Mouse (Mus musculus) midbrain, embryonic 16.5 days (tissue): ENCODE results near the gene Fgfr2. TPM values are rescaled to one million over a fixed set of nuclear protein-coding genes. Genes with fewer than 3 reads are reported as not detected.
A peak's percentile ranks its signal among the peaks of the same experiment; 100 is the strongest.

Experiments
- ATAC-seq: fragments of 200-750 bp; cut with Nextera tagmentation; 2 replicates; pipeline ENCODE4 v1.8.0; 2017; ENCODE audit warnings: moderate TSS enrichment
- H3K27ac ChIP-seq: fragments of 300-500 bp; sonication (generic); 2 replicates; pipeline ENCODE4 v1.5.1; 2014; ENCODE audit warnings: mild to moderate bottlenecking, low read length, mixed read lengths
- H3K27me3 ChIP-seq: fragments of 300-500 bp; sonication (generic); 2 replicates; pipeline ENCODE4 v1.6.1; 2014; ENCODE audit warnings: low read depth, low read length, mixed read lengths; ENCODE audit not compliant: control insufficient read depth, insufficient read depth
- H3K36me3 ChIP-seq: fragments of 300-500 bp; sonication (generic); 2 replicates; pipeline ENCODE4 v1.6.1; 2014; ENCODE audit warnings: mild to moderate bottlenecking, low read length, moderate library complexity, mixed read lengths; ENCODE audit not compliant: control insufficient read depth, insufficient read depth
- H3K4me1 ChIP-seq: fragments of 300-500 bp; sonication (generic); 2 replicates; pipeline ENCODE4 v1.6.1; 2014; ENCODE audit warnings: mild to moderate bottlenecking, low read length, mixed read lengths; ENCODE audit not compliant: control insufficient read depth, insufficient read depth
- H3K4me2 ChIP-seq: fragments of 300-500 bp; sonication (generic); 2 replicates; pipeline ENCODE4 v1.6.1; 2014; ENCODE audit warnings: mild to moderate bottlenecking, low read length, mixed read lengths
- H3K4me3 ChIP-seq: fragments of 300-500 bp; sonication (generic); 2 replicates; pipeline ENCODE4 v1.5.1; 2014; ENCODE audit warnings: low read depth, mild to moderate bottlenecking, low read length, moderate library complexity, mixed read lengths
- H3K9ac ChIP-seq: fragments of 300-500 bp; sonication (generic); 2 replicates; pipeline ENCODE4 v1.6.1; 2014; ENCODE audit warnings: low read depth, low read length, mixed read lengths
- H3K9me3 ChIP-seq: fragments of 300-500 bp; sonication (generic); replicated peaks from 2 replicates; pipeline ENCODE4 v1.6.1; 2014; ENCODE audit warnings: mild to moderate bottlenecking, low read length, mixed read lengths; ENCODE audit not compliant: control insufficient read depth, poor library complexity, severe bottlenecking
- WGBS: fragments of 180-500 bp; shearing (Covaris S2); extraction: QIAGEN DNeasy Blood & Tissue Kit; methylation state at CpG from one replicate; pipeline ENCODE4 v1.1.7; 2014; 5-methylcytosine and 5-hydroxymethylcytosine counted together
- polyA plus RNA-seq: library from polyadenylated mRNA; unstranded; fragments of >200 nt; fragmentation: Nextera tagmentation; extraction: Ambion mirVana; gene quantifications from 2 replicates; pipeline ENCODE4 v1.2.1, GENCODE M21; 2015

Gene Fgfr2
- polyA plus RNA-seq, 1 experiment from 2014 or later: 23.8 TPM

DNA sequence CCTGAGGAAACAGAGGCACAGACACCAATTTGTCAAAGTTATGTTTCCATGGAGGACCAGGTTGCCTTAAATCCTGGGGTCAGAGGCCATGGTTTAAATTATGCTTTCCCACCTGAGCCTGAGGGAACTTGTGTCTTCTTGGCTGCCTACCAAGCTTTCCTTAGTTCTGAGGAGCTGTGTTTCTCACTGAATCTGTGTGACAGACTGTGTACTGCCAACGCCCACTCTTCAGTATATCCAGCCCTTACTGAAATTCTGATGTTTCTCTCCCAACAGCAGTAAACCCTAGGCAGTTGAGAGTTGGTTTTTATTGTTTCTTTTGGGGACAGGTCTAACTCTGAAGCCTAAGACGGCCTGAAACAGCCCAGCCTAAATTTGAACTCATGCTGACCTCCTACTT, 529.4 kb downstream of the Fgfr2 start:
- Histone ChIP-seq H3K9me3 (no peaks in the 10 kb centered on the region), H3K4me3 (no peak overlapping the region), H3K4me1 (peaks cover 8% of the 10 kb centered on the region; the same call in 1 of the 2 replicates), H3K27ac (no peak overlapping the region), H3K9ac (no peak overlapping the region), H3K4me2 (no peak overlapping the region), H3K27me3 (peaks cover 25% of the 10 kb centered on the region), H3K36me3 (no peaks in the 10 kb centered on the region)
- 72% methylated on average over 2 of the region's 2 CpGs for WGBS
- ATAC-seq: no peak

- Histone ChIP-seq H3K4me1 (no peaks in the 10 kb centered on the region), H3K9ac (no peak overlapping the region), H3K4me3 (no peak overlapping the region), H3K4me2 (no peak overlapping the region), H3K27ac (no peak overlapping the region), H3K27me3 (no peaks in the 10 kb centered on the region; the same call in 1 of the 2 replicates), H3K9me3 (no peaks in the 10 kb centered on the region), H3K36me3 (no peaks in the 10 kb centered on the region)
- no peak for ATAC-seq
- 69% methylated on average over 5 of the region's 5 CpGs for WGBS
Measured at GRCm38 (mm10) chr7:132589610-132590009, 533.5 kb downstream of the Fgfr2 start.

DNA sequence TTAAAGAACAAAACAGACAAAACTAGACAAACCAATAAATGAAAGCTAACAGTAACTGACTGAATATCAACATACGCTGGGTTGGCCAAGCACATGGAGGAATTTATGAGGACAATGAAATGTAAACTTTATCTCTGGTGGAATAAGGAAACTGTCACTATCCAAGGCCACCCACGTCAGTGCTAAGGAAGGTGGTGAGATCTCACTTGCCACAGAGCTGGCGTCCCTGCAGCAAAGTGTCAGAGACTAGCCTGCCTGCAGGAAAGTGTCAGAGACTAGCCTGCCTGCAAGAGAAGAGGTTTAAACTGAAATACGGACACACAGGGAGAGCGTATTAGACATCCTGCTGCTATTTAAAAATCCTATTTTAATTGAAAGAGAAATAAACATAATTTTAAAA, 536.0 kb downstream of the Fgfr2 start:
- Histone ChIP-seq H3K4me3 (no peak overlapping the region), H3K36me3 (no peaks in the 10 kb centered on the region), H3K27ac (no peak overlapping the region), H3K4me2 (no peak overlapping the region), H3K9ac (no peak overlapping the region), H3K4me1 (no peaks in the 10 kb centered on the region), H3K27me3 (no peaks in the 10 kb centered on the region), H3K9me3 (no peaks in the 10 kb centered on the region)
- ATAC-seq: no peak
- WGBS: 75% methylated on average over 5 of the region's 5 CpGs

DNA sequence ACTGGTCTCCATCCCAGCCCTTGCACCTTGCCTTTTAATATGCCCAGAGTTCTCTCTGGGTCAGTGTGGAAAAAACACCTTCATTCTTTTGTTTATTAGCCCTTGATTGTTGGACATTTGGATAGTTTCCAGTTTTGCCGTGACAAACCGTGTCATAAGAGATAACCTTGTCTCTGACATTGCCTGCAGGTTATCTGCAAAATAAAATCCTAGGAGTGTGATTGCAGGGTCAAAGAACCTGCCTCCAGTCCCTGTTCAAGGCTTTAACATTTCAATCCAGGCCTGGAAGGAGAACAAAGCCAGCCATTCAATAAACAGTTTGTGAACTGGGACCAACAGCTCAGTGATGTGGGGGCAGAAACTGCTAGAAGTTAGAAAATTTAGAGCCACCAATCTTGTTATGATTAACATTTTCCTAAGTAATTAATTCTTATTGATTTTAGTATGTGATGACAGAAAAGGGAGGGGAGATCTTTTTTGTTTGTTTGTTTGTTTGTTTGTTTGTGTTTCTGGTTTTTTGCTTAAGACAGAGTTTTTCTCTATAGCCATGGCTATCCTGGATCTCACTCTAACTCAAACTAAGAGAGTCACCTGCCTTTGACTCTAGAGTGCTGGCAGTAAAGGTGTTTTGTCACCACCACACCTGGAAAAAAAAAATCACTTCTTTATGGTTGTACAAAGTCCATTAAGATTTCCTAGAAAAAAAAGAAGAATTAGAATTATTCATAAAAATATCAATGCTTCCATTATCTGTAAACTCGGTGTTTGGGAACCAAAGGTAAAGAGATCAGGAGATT, 537.3 kb downstream of the Fgfr2 start:
- no peaks in the 10 kb centered on the region for H3K36me3 ChIP-seq
- no peaks in the 10 kb centered on the region for H3K4me1 ChIP-seq
- no peaks in the 10 kb centered on the region for H3K27me3 ChIP-seq
- H3K27ac ChIP-seq: no peak overlapping the region
- H3K9ac ChIP-seq: no peak overlapping the region
- H3K4me2 ChIP-seq: no peak overlapping the region
- 60% methylated on average over 3 of the region's 3 CpGs for WGBS
- ATAC-seq: no peak
- H3K9me3 ChIP-seq: no peaks in the 10 kb centered on the region
- no peak overlapping the region for H3K4me3 ChIP-seq

- no peak for ATAC-seq
- Histone ChIP-seq H3K36me3 (no peaks in the 10 kb centered on the region), H3K4me1 (peaks cover 3% of the 10 kb centered on the region; the same call in 1 of the 2 replicates), H3K4me3 (no peak overlapping the region), H3K9ac (no peak overlapping the region), H3K27ac (no peak overlapping the region), H3K4me2 (no peak overlapping the region), H3K27me3 (peaks cover 2% of the 10 kb centered on the region; the same call in 1 of the 2 replicates), H3K9me3 (no peaks in the 10 kb centered on the region)
- WGBS: 82% methylated on average over 2 of the region's 2 CpGs
Measured at GRCm38 (mm10) chr7:132581441-132581840, 541.7 kb downstream of the Fgfr2 start.

- 82% methylated on average over 6 of the region's 6 CpGs for WGBS
- no peak overlapping the region for H3K27ac ChIP-seq
- H3K4me2 ChIP-seq: no peak overlapping the region
- ATAC-seq: no peak
- H3K36me3 ChIP-seq: no peaks in the 10 kb centered on the region
- H3K4me1 ChIP-seq: peaks cover 4% of the 10 kb centered on the region; the same call in 1 of the 2 replicates
- H3K4me3 ChIP-seq: no peak overlapping the region
- no peaks in the 10 kb centered on the region for H3K9me3 ChIP-seq
- no peak overlapping the region for H3K9ac ChIP-seq
- peaks cover 2% of the 10 kb centered on the region; the same call in 1 of the 2 replicates for H3K27me3 ChIP-seq
Measured at GRCm38 (mm10) chr7:132580511-132580910, 542.6 kb downstream of the Fgfr2 start.

GRCm38 (mm10) chr7:132576891-132577290, 546.3 kb downstream of the Fgfr2 start:
- peaks cover 6% of the 10 kb centered on the region; the same call in 1 of the 2 replicates for H3K4me1 ChIP-seq
- H3K4me2 ChIP-seq: peak overlapping the region; percentile 81
- H3K36me3 ChIP-seq: no peaks in the 10 kb centered on the region
- H3K4me3 ChIP-seq: peak overlapping the region; percentile 78; the same call in 1 of the 2 replicates
- H3K9ac ChIP-seq: no peak overlapping the region
- H3K27me3 ChIP-seq: peaks cover 2% of the 10 kb centered on the region; the same call in 1 of the 2 replicates
- ATAC-seq: no peak
- whole genome bisulfite sequencing: 68% methylated on average over 4 of the region's 4 CpGs
- no peak overlapping the region for H3K27ac ChIP-seq
- no peaks in the 10 kb centered on the region for H3K9me3 ChIP-seq

- H3K36me3 ChIP-seq: no peaks in the 10 kb centered on the region
- peak within 1 kb of the TSS; percentile 78 for H3K4me3 ChIP-seq
- peak; percentile 98 for ATAC-seq
- peak within 1 kb of the TSS; percentile 86 for H3K27ac ChIP-seq
- H3K9ac ChIP-seq: peak within 1 kb of the TSS; percentile 74
- no peaks in the 10 kb centered on the region for H3K9me3 ChIP-seq
- under 1% methylated on average over 49 of the region's 49 CpGs for WGBS
- H3K27me3 ChIP-seq: peaks cover 2% of the 10 kb centered on the region; the same call in 1 of the 2 replicates
- peaks cover 6% of the 10 kb centered on the region; the same call in 1 of the 2 replicates for H3K4me1 ChIP-seq
- peak within 1 kb of the TSS; percentile 81 for H3K4me2 ChIP-seq
Measured at GRCm38 (mm10) chr7:132576116-132576650, 547.0 kb downstream of the Fgfr2 start, which contains the start of gene Oat. TSS of gene Oat (minus strand) at chr7:132576398.

- peak overlapping the region; percentile 81 for H3K4me2 ChIP-seq
- H3K4me1 ChIP-seq: peaks cover 6% of the 10 kb centered on the region; the same call in 1 of the 2 replicates
- no peaks in the 10 kb centered on the region for H3K9me3 ChIP-seq
- no peaks in the 10 kb centered on the region for H3K36me3 ChIP-seq
- H3K4me3 ChIP-seq: peak overlapping the region; percentile 78
- ATAC-seq: peak; percentile 96
- WGBS: under 1% methylated on average over 13 of the region's 13 CpGs
- peak overlapping the region; percentile 74 for H3K9ac ChIP-seq
- peaks cover 2% of the 10 kb centered on the region; the same call in 1 of the 2 replicates for H3K27me3 ChIP-seq
- H3K27ac ChIP-seq: peak overlapping the region; percentile 86
Measured at GRCm38 (mm10) chr7:132575623-132576022, 547.5 kb downstream of the Fgfr2 start.
